Mouse (Mus musculus) erythroblast, embryonic 14.5 days (primary cell): Measurements from ENCODE around the gene Gjd3.
A peak's percentile ranks its signal among the peaks of the same experiment; 100 is the strongest.

Source experiments
- GATA1 ChIP-seq: IDR thresholded peaks from 2 replicates; pipeline ENCODE4 v1.6.1; 2012; ENCODE audit warnings: low read length, inconsistent platforms, mixed read lengths
- TAL1 ChIP-seq: IDR thresholded peaks from 3 replicates; pipeline ENCODE4 v1.6.1; 2012; ENCODE audit warnings: low read length, inconsistent platforms, mixed read lengths

GRCm38 (mm10) chr11:99023500-99024467 is 41.0 kb upstream of the Gjd3 start, which contains the start of gene Top2a:
- TF ChIP-seq GATA1: peak; percentile 89
- no peak for TF ChIP-seq TAL1
